Mouse (Mus musculus): ENCODE data around the gene Cldn5. TPM values are rescaled to one million over a fixed set of nuclear protein-coding genes. Genes with fewer than 3 reads are reported as not detected.

Cldn5 gene
- polyA plus RNA-seq (2015; fragmentation: Nextera tagmentation; extraction: Ambion mirVana): 90.7 and 106 TPM in 2 replicates

GRCm38 (mm10) chr16:18776556-18777100 lies at the start of gene Cldn5:
Cldn5 (plus strand) TSS chr16:18776847.
- Histone ChIP-seq H3K4me2 (ENCODE audit: low read length) (peak within 1 kb of the TSS; percentile 70), H3K27me3 (replicated peaks; ENCODE audit: control insufficient read depth, insufficient read depth, low read length) (peaks cover 42% of the 10 kb centered on the region), H3K4me1 (replicated peaks; ENCODE audit: control insufficient read depth, insufficient read depth, low read length) (peaks cover 13% of the 10 kb centered on the region), H3K36me3 (ENCODE audit: control insufficient read depth, insufficient read depth) (no peaks in the 10 kb centered on the region), H3K4me3 (replicated peaks; ENCODE audit: low read length) (peak within 1 kb of the TSS; percentile 43), H3K9ac (replicated peaks; ENCODE audit: low read depth, low read length) (peak within 1 kb of the TSS; percentile 29; the same call in 1 of the 2 replicates), H3K9me3 (ENCODE audit: control insufficient read depth, low read length) (no peaks in the 10 kb centered on the region), H3K27ac (ENCODE audit: low read length) (no peak within 1 kb of the TSS)
- ATAC-seq: peak; percentile 47
- 5% methylated on average over 19 of the region's 19 CpGs for WGBS

GRCm38 (mm10) chr16:18727536-18728499 lies 48.8 kb upstream of the Cldn5 start:
- H3K4me2 ChIP-seq (ENCODE audit: low read length): no peak overlapping the region
- no peak overlapping the region for H3K27ac ChIP-seq (ENCODE audit: low read length)
- 75% methylated on average over 10 of the region's 10 CpGs for WGBS
- H3K4me3 ChIP-seq (replicated peaks; ENCODE audit: low read length): no peak overlapping the region
- no peak for ATAC-seq
- no peaks in the 10 kb centered on the region for H3K9me3 ChIP-seq (ENCODE audit: control insufficient read depth, low read length)
- no peaks in the 10 kb centered on the region for H3K27me3 ChIP-seq (replicated peaks; ENCODE audit: control insufficient read depth, insufficient read depth, low read length)
- no peak overlapping the region for H3K9ac ChIP-seq (replicated peaks; ENCODE audit: low read depth, low read length)
- H3K36me3 ChIP-seq (ENCODE audit: control insufficient read depth, insufficient read depth): no peaks in the 10 kb centered on the region
- no peaks in the 10 kb centered on the region for H3K4me1 ChIP-seq (replicated peaks; ENCODE audit: control insufficient read depth, insufficient read depth, low read length)

GRCm38 (mm10) chr16:18729185-18729584 lies 47.5 kb upstream of the Cldn5 start:
- ATAC-seq: no peak
- WGBS: 71% methylated on average over 5 of the region's 5 CpGs
- Histone ChIP-seq H3K36me3 (ENCODE audit: control insufficient read depth, insufficient read depth) (no peaks in the 10 kb centered on the region), H3K4me2 (ENCODE audit: low read length) (no peak overlapping the region), H3K4me3 (replicated peaks; ENCODE audit: low read length) (no peak overlapping the region), H3K27me3 (replicated peaks; ENCODE audit: control insufficient read depth, insufficient read depth, low read length) (no peaks in the 10 kb centered on the region), H3K9ac (replicated peaks; ENCODE audit: low read depth, low read length) (no peak overlapping the region), H3K4me1 (replicated peaks; ENCODE audit: control insufficient read depth, insufficient read depth, low read length) (no peaks in the 10 kb centered on the region), H3K9me3 (ENCODE audit: control insufficient read depth, low read length) (no peaks in the 10 kb centered on the region), H3K27ac (ENCODE audit: low read length) (no peak overlapping the region)

- no peak overlapping the region for H3K27ac ChIP-seq (ENCODE audit: low read length)
- 71% methylated on average over 3 of the region's 3 CpGs for WGBS
- H3K4me3 ChIP-seq (replicated peaks; ENCODE audit: low read length): no peak overlapping the region
- no peaks in the 10 kb centered on the region for H3K36me3 ChIP-seq (ENCODE audit: control insufficient read depth, insufficient read depth)
- no peaks in the 10 kb centered on the region for H3K9me3 ChIP-seq (ENCODE audit: control insufficient read depth, low read length)
- no peaks in the 10 kb centered on the region for H3K4me1 ChIP-seq (replicated peaks; ENCODE audit: control insufficient read depth, insufficient read depth, low read length)
- no peak for ATAC-seq
- no peak overlapping the region for H3K9ac ChIP-seq (replicated peaks; ENCODE audit: low read depth, low read length)
- no peaks in the 10 kb centered on the region for H3K27me3 ChIP-seq (replicated peaks; ENCODE audit: control insufficient read depth, insufficient read depth, low read length)
- H3K4me2 ChIP-seq (ENCODE audit: low read length): no peak overlapping the region
Measured at GRCm38 (mm10) chr16:18730640-18731039, 46.0 kb upstream of the Cldn5 start.

GRCm38 (mm10) chr16:18733100-18733956 lies 43.3 kb upstream of the Cldn5 start:
- Histone ChIP-seq H3K4me3 (replicated peaks; ENCODE audit: low read length) (no peak overlapping the region), H3K9me3 (ENCODE audit: control insufficient read depth, low read length) (no peaks in the 10 kb centered on the region), H3K9ac (replicated peaks; ENCODE audit: low read depth, low read length) (no peak overlapping the region), H3K4me1 (replicated peaks; ENCODE audit: control insufficient read depth, insufficient read depth, low read length) (no peaks in the 10 kb centered on the region), H3K4me2 (ENCODE audit: low read length) (no peak overlapping the region), H3K36me3 (ENCODE audit: control insufficient read depth, insufficient read depth) (no peaks in the 10 kb centered on the region), H3K27me3 (replicated peaks; ENCODE audit: control insufficient read depth, insufficient read depth, low read length) (no peaks in the 10 kb centered on the region), H3K27ac (ENCODE audit: low read length) (no peak overlapping the region)
- WGBS: 68% methylated on average over 20 of the region's 20 CpGs
- no peak for ATAC-seq

GRCm38 (mm10) chr16:18738303-18738702 lies 38.3 kb upstream of the Cldn5 start:
- Histone ChIP-seq H3K9me3 (ENCODE audit: control insufficient read depth, low read length) (no peaks in the 10 kb centered on the region), H3K9ac (replicated peaks; ENCODE audit: low read depth, low read length) (no peak overlapping the region), H3K4me2 (ENCODE audit: low read length) (no peak overlapping the region), H3K27ac (ENCODE audit: low read length) (no peak overlapping the region), H3K4me1 (replicated peaks; ENCODE audit: control insufficient read depth, insufficient read depth, low read length) (no peaks in the 10 kb centered on the region), H3K27me3 (replicated peaks; ENCODE audit: control insufficient read depth, insufficient read depth, low read length) (no peaks in the 10 kb centered on the region), H3K4me3 (replicated peaks; ENCODE audit: low read length) (no peak overlapping the region), H3K36me3 (ENCODE audit: control insufficient read depth, insufficient read depth) (no peaks in the 10 kb centered on the region)
- no peak for ATAC-seq

- no peak overlapping the region for H3K4me3 ChIP-seq (replicated peaks; ENCODE audit: low read length)
- no peaks in the 10 kb centered on the region for H3K9me3 ChIP-seq (ENCODE audit: control insufficient read depth, low read length)
- no peaks in the 10 kb centered on the region for H3K36me3 ChIP-seq (ENCODE audit: control insufficient read depth, insufficient read depth)
- H3K4me1 ChIP-seq (replicated peaks; ENCODE audit: control insufficient read depth, insufficient read depth, low read length): no peaks in the 10 kb centered on the region
- no peaks in the 10 kb centered on the region for H3K27me3 ChIP-seq (replicated peaks; ENCODE audit: control insufficient read depth, insufficient read depth, low read length)
- no peak overlapping the region for H3K4me2 ChIP-seq (ENCODE audit: low read length)
- 83% methylated on average over 20 of the region's 20 CpGs for WGBS
- H3K27ac ChIP-seq (ENCODE audit: low read length): no peak overlapping the region
- H3K9ac ChIP-seq (replicated peaks; ENCODE audit: low read depth, low read length): no peak overlapping the region
- no peak for ATAC-seq
Measured at GRCm38 (mm10) chr16:18746268-18747122, 30.2 kb upstream of the Cldn5 start.

GRCm38 (mm10) chr16:18751101-18751500 lies 25.5 kb upstream of the Cldn5 start:
- ATAC-seq: no peak
- Histone ChIP-seq H3K4me3 (replicated peaks; ENCODE audit: low read length) (no peak overlapping the region), H3K9ac (replicated peaks; ENCODE audit: low read depth, low read length) (no peak overlapping the region), H3K4me2 (ENCODE audit: low read length) (no peak overlapping the region), H3K9me3 (ENCODE audit: control insufficient read depth, low read length) (no peaks in the 10 kb centered on the region), H3K27me3 (replicated peaks; ENCODE audit: control insufficient read depth, insufficient read depth, low read length) (no peaks in the 10 kb centered on the region), H3K27ac (ENCODE audit: low read length) (no peak overlapping the region), H3K4me1 (replicated peaks; ENCODE audit: control insufficient read depth, insufficient read depth, low read length) (no peaks in the 10 kb centered on the region), H3K36me3 (ENCODE audit: control insufficient read depth, insufficient read depth) (no peaks in the 10 kb centered on the region)
- 86% methylated on average over 11 of the region's 11 CpGs for WGBS
